13 mouse cellular contexts compared by ENCODE assay signal in the genomic region with DNA sequence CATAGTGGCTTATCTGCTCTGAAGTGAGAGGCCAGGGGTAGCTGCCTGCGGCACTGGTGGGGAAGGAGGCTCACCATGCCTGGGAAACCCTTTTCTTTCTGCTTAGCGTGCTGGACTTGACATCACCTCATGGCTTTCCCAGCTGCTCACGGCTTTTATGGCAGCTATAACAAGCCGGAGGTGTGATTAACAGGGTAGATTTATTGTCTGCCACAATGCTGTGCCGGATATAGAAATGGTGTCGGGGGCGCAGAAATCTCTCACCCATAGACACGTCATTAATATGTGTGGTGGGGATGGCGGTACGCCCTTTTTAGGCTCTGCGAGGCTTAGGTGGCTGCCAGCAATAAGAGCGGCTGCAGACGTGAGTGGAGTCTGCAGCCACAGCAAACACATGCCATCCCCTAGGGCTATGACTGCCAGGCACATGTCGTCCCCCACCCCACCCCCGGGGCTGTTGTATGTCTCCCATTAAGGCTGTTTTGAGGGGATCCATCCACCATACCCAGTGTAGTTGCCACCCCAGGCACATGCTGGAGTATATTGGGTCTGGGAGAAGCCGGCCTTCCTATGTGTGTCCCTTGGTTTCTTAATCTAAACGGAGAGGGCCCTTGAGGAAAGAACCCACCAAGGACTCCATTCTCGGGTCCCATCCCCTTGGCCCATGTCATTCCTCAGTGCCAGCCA.
A peak's percentile ranks its signal among the peaks of the same experiment; 100 is the strongest.
DNase-seq lines count a peak whose midpoint lies in the region; ATAC-seq and TF ChIP-seq lines count a peak whose summit lies in the region.
"Had no signal": no experiment of that assay in that cellular context is flagged by ENCODE, and none has a peak within 500 bp of the region (broad histone marks: within the 10 kb centered on the region; RNA-seq: fewer than 3 reads in every experiment).

No protein-coding gene starts in this region.

- no peak for DNase-seq in embryonic facial prominence, embryonic 14.5 days (ENCODE audit: low spot score)
- no peak for DNase-seq in embryonic facial prominence, embryonic 10.5 days (ENCODE audit: low spot score)
- no peak for DNase-seq in heart, postnatal 0 days (ENCODE audit: low spot score)
- DNase-seq in heart, adult 9 months (ENCODE audit: low spot score in 2 of 2): no peak
- no peak for DNase-seq in neural tube, embryonic 11.5 days (ENCODE audit: low spot score)
- DNase-seq in neural tube, embryonic 10.5 days (ENCODE audit: extremely low spot score, low spot score): no peak
- no peak for DNase-seq in cerebellum, adult 9-10 months
- DNase-seq: adrenal gland, postnatal 36 days; cerebellum, adult 2 months; layer of hippocampus, postnatal 36 days; right cerebral cortex, adult 18-20 months had no signal

- H3K4me2 ChIP-seq in embryonic facial prominence, embryonic 14.5 days (ENCODE audit: low read depth, low read length): no peak overlapping the region
- no peak overlapping the region for H3K4me2 ChIP-seq in heart, postnatal 0 days (ENCODE audit: low read depth, low read length)
- H3K4me2 ChIP-seq in neural tube, embryonic 11.5 days (ENCODE audit: low read depth): no peak overlapping the region
- peak overlapping the region; percentile 27 for H3K4me2 ChIP-seq in neural tube, embryonic 15.5 days

- H3K4me3 ChIP-seq in embryonic facial prominence, embryonic 14.5 days (ENCODE audit: low read depth, low read length): no peak overlapping the region
- H3K4me3 ChIP-seq in embryonic facial prominence, embryonic 10.5 days: no peak overlapping the region
- H3K4me3 ChIP-seq in heart, postnatal 0 days (ENCODE audit: low read depth, low read length): no peak overlapping the region
- H3K4me3 ChIP-seq in neural tube, embryonic 11.5 days (ENCODE audit: low read depth, low read length): no peak overlapping the region
- no peak overlapping the region for H3K4me3 ChIP-seq in neural tube, embryonic 15.5 days (replicated peaks)

- WGBS in embryonic facial prominence, embryonic 14.5 days: 86% methylated on average over 18 of the region's 18 CpGs
- WGBS in embryonic facial prominence, embryonic 10.5 days: 87% methylated on average over 18 of the region's 18 CpGs
- WGBS in heart, postnatal 0 days: 49% methylated on average over 18 of the region's 18 CpGs
- 48% methylated on average over 18 of the region's 18 CpGs for WGBS in neural tube, embryonic 11.5 days
- 21% methylated on average over 18 of the region's 18 CpGs for WGBS in neural tube, embryonic 15.5 days

- no peaks in the 10 kb centered on the region; the same call in 1 of the 2 replicates for H3K4me1 ChIP-seq in embryonic facial prominence, embryonic 14.5 days (ENCODE audit: control insufficient read depth, insufficient read depth, low read length)
- 0 out of 2 replicates have a peak, but pooled peaks cover 4% of the 10 kb centered on the region for H3K4me1 ChIP-seq in embryonic facial prominence, embryonic 10.5 days
- H3K4me1 ChIP-seq in heart, postnatal 0 days (ENCODE audit: control insufficient read depth, insufficient read depth): no peaks in the 10 kb centered on the region
- H3K4me1 ChIP-seq in neural tube, embryonic 11.5 days (ENCODE audit: control insufficient read depth, insufficient read depth, low read length): peaks cover 9% of the 10 kb centered on the region; the same call in 1 of the 2 replicates
- H3K4me1 ChIP-seq in neural tube, embryonic 15.5 days: peaks cover 15% of the 10 kb centered on the region

- H3K27me3 ChIP-seq in embryonic facial prominence, embryonic 14.5 days (replicated peaks; ENCODE audit: control insufficient read depth, insufficient read depth, low read length): no peaks in the 10 kb centered on the region
- peaks cover 3% of the 10 kb centered on the region; the same call in 1 of the 2 replicates for H3K27me3 ChIP-seq in embryonic facial prominence, embryonic 10.5 days (replicated peaks; ENCODE audit: low read depth, poor library complexity, severe bottlenecking)
- 0 out of 2 replicates have a peak, but pooled peaks cover 9% of the 10 kb centered on the region for H3K27me3 ChIP-seq in heart, postnatal 0 days (ENCODE audit: control insufficient read depth, insufficient read depth, low read length)
- no peaks in the 10 kb centered on the region for H3K27me3 ChIP-seq in neural tube, embryonic 11.5 days (ENCODE audit: control insufficient read depth, insufficient read depth, low read length)
- H3K27me3 ChIP-seq in neural tube, embryonic 15.5 days (replicated peaks): no peaks in the 10 kb centered on the region

- no peak for TF ChIP-seq CTCF in heart, postnatal 0 days (IDR thresholded peaks at IDR 0.05; ENCODE audit: low read depth)

- H3K9me3 ChIP-seq in embryonic facial prominence, embryonic 14.5 days (ENCODE audit: control insufficient read depth, low read length): no peaks in the 10 kb centered on the region
- peaks cover 6% of the 10 kb centered on the region; the same call in 1 of the 2 replicates for H3K9me3 ChIP-seq in embryonic facial prominence, embryonic 10.5 days
- no peaks in the 10 kb centered on the region for H3K9me3 ChIP-seq in heart, postnatal 0 days (replicated peaks; ENCODE audit: control insufficient read depth, low read length)
- H3K9me3 ChIP-seq in neural tube, embryonic 11.5 days (ENCODE audit: control insufficient read depth, low read length): no peaks in the 10 kb centered on the region
- H3K9me3 ChIP-seq in neural tube, embryonic 15.5 days (replicated peaks): 0 out of 2 replicates have a peak, but pooled peaks cover 4% of the 10 kb centered on the region

- no peak for TF ChIP-seq EP300 in heart, postnatal 0 days (IDR thresholded peaks at IDR 0.05; ENCODE audit: low read depth)

- H3K36me3 ChIP-seq in embryonic facial prominence, embryonic 14.5 days (ENCODE audit: control insufficient read depth, insufficient read depth, low read length): 0 out of 2 replicates have a peak, but pooled peaks cover 6% of the 10 kb centered on the region
- H3K36me3 ChIP-seq in embryonic facial prominence, embryonic 10.5 days (replicated peaks): peaks cover 34% of the 10 kb centered on the region
- no peaks in the 10 kb centered on the region for H3K36me3 ChIP-seq in heart, postnatal 0 days (replicated peaks; ENCODE audit: control insufficient read depth, insufficient read depth, low read length)
- H3K36me3 ChIP-seq in neural tube, embryonic 11.5 days (ENCODE audit: control insufficient read depth, insufficient read depth, low read length): no peaks in the 10 kb centered on the region
- no peaks in the 10 kb centered on the region for H3K36me3 ChIP-seq in neural tube, embryonic 15.5 days

- 0 out of 2 replicates have a peak overlapping the region, but pooled peaks have one; percentile 28 for H3K27ac ChIP-seq in embryonic facial prominence, embryonic 14.5 days (replicated peaks; ENCODE audit: low read depth, low read length)
- H3K27ac ChIP-seq in embryonic facial prominence, embryonic 10.5 days (replicated peaks): no peak overlapping the region
- H3K27ac ChIP-seq in heart, postnatal 0 days (ENCODE audit: low read depth): no peak overlapping the region
- peak overlapping the region; percentile 31; the same call in 1 of the 2 replicates for H3K27ac ChIP-seq in neural tube, embryonic 11.5 days (ENCODE audit: low read depth, low read length)
- 0 out of 2 replicates have a peak overlapping the region, but pooled peaks have one; percentile 30 for H3K27ac ChIP-seq in neural tube, embryonic 15.5 days (replicated peaks)
- H3K27ac ChIP-seq: macrophage had no signal

- ATAC-seq in embryonic facial prominence, embryonic 14.5 days (ENCODE audit: low read depth): no peak
- 0 out of 2 replicates have a peak, but pooled peaks have one; percentile 15 for ATAC-seq in heart, postnatal 0 days (ENCODE audit: insufficient read depth, low read depth)
- ATAC-seq in neural tube, embryonic 11.5 days (ENCODE audit: insufficient read depth, low FRiP score, low TSS enrichment): no peak
- peak; percentile 50 for ATAC-seq in neural tube, embryonic 15.5 days (ENCODE audit: low FRiP score)

- no peak overlapping the region for H3K9ac ChIP-seq in embryonic facial prominence, embryonic 14.5 days (ENCODE audit: low read depth, low read length)
- H3K9ac ChIP-seq in heart, postnatal 0 days (replicated peaks; ENCODE audit: low read depth, low read length): no peak overlapping the region
- no peak overlapping the region for H3K9ac ChIP-seq in neural tube, embryonic 11.5 days (ENCODE audit: low read length)
- no peak overlapping the region for H3K9ac ChIP-seq in neural tube, embryonic 15.5 days (replicated peaks)

Comparison
In these comparisons a context has a peak if more than half of its experiments do, and no peak if none do; other contexts are left out.
1. ATAC-seq: peak in heart, postnatal 0 days (single experiment) and neural tube, embryonic 15.5 days (single experiment); none in embryonic facial prominence, embryonic 14.5 days (single experiment) and neural tube, embryonic 11.5 days (single experiment).
2. H3K27ac ChIP-seq: peak in embryonic facial prominence, embryonic 14.5 days (single experiment), neural tube, embryonic 11.5 days (single experiment) and neural tube, embryonic 15.5 days (single experiment); none in embryonic facial prominence, embryonic 10.5 days (single experiment) and heart, postnatal 0 days (single experiment).